Mouse (Mus musculus): ENCODE data around the gene Capg.

Capg gene

DNA sequence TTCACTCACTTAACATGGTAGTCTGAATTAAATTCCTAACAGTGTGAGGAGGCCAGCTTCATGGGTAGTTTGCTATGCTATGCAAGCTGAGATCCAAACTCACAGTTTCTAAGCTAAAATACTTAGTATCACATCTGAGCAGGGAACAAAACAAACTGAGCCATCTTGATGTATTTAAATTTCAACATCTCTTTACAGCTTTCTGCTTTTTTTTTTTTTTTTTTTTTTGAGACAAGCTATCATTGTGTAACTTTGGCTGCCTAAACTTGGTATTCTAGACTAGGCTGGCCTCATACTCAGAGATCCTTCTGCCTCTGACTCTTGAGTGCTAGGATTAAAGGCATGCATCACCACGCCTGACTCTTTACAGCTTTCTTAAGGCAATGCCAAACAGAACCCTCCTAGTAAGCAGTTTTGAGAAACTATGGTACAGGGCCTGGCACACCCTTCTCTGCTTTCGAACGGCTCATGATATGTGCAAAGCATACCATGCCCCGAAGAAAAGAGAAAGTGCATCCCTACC is 64.5 kb downstream of the Capg start:
- no peak for DNase-seq (ENCODE audit: low spot score)

DNA sequence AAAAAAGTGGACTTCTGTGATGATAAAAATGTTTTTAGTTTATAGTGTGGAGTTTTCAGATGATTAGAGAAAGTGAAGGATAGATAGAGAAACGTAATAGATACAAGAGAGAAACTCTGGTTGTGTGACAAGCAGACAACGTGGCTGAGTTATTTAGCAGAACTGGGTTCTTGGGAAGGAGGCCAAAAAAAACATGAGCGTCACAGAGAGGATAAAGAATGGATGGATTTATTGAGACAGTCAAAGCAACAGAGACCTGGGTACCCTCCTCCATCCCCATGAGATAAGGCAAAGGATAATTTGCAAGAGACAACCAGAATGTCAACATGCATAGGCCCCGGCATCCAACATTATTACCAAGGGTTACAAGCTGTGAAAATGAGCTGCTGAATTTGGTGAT is 66.1 kb downstream of the Capg start:
- DNase-seq (ENCODE audit: low spot score): no peak

All from T-cell, adult 2 months (primary cell).